Mouse (Mus musculus) embryonic fibroblast, embryonic 13.5 days (primary cell): ENCODE data around the gene Cnn3. TPM values are rescaled to one million over a fixed set of nuclear protein-coding genes. Genes with fewer than 3 reads are reported as not detected.

ENCODE experiments used
- H3K27ac ChIP-seq: 2 replicates; pipeline ENCODE4 v1.5.1; 2012; ENCODE audit warnings: low read length, control low read depth, inconsistent platforms; ENCODE audit not compliant: insufficient read depth
- H3K4me1 ChIP-seq: 2 replicates; pipeline ENCODE4 v1.6.1; 2011; ENCODE audit warnings: low read length; ENCODE audit not compliant: control insufficient read depth, insufficient read depth
- H3K4me3 ChIP-seq: 2 replicates; pipeline ENCODE4 v1.5.1; 2011; ENCODE audit warnings: mild to moderate bottlenecking, control low read depth, low read length; ENCODE audit not compliant: insufficient read depth
- CTCF ChIP-seq: IDR thresholded peaks from 2 replicates; pipeline ENCODE4 v1.5.1; 2011; ENCODE audit warnings: mild to moderate bottlenecking, control low read depth, low read length, moderate library complexity, borderline replicate concordance; ENCODE audit not compliant: insufficient read depth
- POLR2A ChIP-seq: IDR thresholded peaks from 2 replicates; pipeline ENCODE4 v1.6.1; 2011; ENCODE audit warnings: low read depth, mild to moderate bottlenecking, control low read depth, low read length, moderate library complexity
- polyA plus RNA-seq: library from polyadenylated mRNA; stranded (reverse); fragments of >200 nt; gene quantifications from 2 replicates; pipeline ENCODE4 v1.2.4, GENCODE M21; 2011; ENCODE audit warnings: low read depth; ENCODE audit not compliant: missing spikeins, insufficient read length

The Cnn3 gene
- polyA plus RNA-seq, 1 experiment = 720 TPM

DNA sequence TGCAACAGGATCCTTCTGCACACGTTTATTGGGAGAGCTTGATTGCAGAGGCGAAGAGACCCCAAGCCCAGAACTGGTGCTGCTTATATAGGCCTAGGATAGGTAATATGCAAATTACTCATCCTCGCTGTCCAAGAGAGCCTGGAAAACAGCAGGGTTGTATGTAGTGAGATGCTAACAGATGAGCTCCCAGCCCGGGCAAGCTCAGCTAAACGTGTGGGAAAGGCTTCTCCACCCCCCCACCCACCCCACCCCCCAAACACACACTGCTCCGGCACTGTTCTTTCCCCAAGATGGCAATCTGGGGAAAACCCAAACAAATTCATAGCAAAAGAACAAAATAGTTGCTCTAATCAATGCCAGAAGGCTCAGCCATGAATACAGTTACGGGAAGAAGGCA lies 29.7 kb upstream of the Cnn3 start:
- H3K4me3 ChIP-seq = no peak overlapping the region
- peaks cover 3% of the 10 kb centered on the region; the same call in 1 of the 2 replicates for H3K4me1 ChIP-seq
- no peak for TF ChIP-seq POLR2A
- no peak for TF ChIP-seq CTCF
- no peak overlapping the region; the same call in 1 of the 2 replicates for H3K27ac ChIP-seq

DNA sequence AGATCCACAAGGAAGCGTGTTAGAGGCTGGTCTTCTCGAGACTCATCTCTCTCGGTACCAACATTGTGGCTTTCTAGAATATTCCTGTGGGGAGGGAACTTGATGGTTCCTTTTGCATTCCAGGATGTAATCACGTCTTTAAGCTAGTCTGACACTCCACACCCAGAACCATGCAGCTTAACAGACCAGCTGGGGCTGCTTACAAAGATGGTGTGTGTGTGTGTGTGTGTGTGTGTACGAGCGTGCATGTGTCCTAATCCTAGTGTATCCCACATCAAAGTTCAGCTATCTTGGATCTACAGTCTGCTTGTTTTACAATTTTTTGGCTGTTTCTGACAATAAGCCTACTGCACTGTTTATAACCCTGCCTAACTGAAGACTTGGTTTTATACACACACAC lies 29.3 kb upstream of the Cnn3 start:
- TF ChIP-seq CTCF = no peak
- TF ChIP-seq POLR2A = no peak
- H3K4me3 ChIP-seq = no peak overlapping the region
- peaks cover 3% of the 10 kb centered on the region; the same call in 1 of the 2 replicates for H3K4me1 ChIP-seq
- no peak overlapping the region; the same call in 1 of the 2 replicates for H3K27ac ChIP-seq

DNA sequence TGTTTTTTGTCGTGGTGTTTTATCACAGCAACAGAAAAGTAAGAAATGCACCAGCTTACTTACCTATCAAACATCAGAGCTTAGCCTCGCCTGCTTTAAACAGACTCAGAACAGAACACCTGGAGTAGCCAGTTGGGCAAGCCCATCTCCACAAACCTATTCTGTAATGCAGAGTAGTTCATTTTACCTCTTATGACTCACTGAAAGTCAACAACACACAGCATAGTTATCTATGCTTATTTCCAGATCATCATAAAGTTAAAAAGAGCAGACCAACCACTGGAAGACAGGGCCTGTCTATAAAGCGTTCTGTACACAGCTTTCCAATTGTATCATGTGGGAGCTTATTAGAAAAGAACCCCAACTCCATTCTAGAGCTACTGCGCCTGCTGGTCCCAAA lies 24.9 kb upstream of the Cnn3 start:
- no peak for TF ChIP-seq POLR2A
- Histone ChIP-seq H3K27ac (no peak overlapping the region), H3K4me1 (peaks cover 3% of the 10 kb centered on the region; the same call in 1 of the 2 replicates), H3K4me3 (no peak overlapping the region)

DNA sequence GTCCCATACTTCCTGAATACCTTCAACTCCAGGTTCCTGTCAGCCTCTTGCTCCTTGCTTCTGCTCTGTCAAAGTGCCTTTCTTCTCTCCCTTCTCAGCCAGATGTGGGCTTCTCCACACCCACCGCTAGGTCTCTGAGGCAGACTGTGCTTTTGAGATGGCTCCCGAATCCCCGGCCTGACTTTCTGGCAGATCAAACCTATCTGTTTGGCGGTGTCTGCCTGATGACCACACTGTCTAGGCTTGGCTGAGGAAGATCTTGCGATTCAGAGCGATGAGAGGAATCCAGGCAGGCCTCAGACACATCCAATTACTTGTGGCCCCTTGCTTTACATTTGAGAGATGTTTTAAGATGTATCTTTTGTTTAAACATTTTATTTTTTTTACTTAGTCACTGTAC lies 24.2 kb upstream of the Cnn3 start:
- Histone ChIP-seq H3K4me3 (no peak overlapping the region), H3K27ac (no peak overlapping the region), H3K4me1 (peaks cover 3% of the 10 kb centered on the region; the same call in 1 of the 2 replicates)
- no peak for TF ChIP-seq POLR2A

DNA sequence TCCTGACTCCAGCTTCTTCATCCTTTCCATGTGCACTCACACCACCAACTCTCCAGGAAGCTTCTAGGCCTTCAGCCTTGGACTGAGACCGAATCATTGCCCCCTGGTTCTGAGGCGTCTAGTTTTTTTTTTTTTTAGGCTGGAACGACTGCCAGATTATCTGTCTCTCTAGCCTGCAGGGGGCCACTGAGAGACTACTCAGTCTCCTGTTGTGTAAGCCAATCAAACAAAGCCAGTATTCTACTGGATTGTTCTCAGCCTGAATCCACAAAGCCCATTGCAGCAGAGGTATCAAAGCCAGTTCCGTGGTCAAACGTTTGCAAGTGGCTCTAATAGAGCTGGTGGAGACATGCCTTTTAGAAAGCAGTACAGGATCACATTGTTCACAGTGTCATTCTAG lies 22.8 kb upstream of the Cnn3 start:
- H3K27ac ChIP-seq = no peak overlapping the region
- H3K4me3 ChIP-seq = no peak overlapping the region
- TF ChIP-seq POLR2A (no peak), CTCF (no peak)
- peaks cover 3% of the 10 kb centered on the region; the same call in 1 of the 2 replicates for H3K4me1 ChIP-seq

DNA sequence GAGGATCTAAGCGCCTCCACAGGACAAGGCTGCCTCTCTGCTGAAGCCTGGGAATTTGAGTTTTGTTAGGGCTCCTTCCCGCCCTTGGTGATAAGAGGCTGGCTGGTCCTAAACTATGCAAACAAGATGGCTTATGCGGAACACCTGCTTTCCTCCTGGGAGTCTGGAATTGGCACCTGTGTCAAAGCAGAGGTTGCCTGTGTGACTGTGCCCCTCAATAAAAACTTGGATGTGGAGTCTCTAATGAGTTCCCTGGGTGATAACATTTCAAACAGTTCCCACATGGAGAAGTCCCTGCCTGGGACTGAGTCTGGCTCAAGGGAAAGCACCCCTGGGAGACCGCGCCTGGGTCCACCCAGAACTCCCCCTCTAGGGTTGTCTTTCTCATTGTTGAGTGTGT lies 21.2 kb upstream of the Cnn3 start:
- TF ChIP-seq CTCF (no peak), POLR2A (no peak)
- Histone ChIP-seq H3K4me3 (no peak overlapping the region), H3K4me1 (peaks cover 3% of the 10 kb centered on the region; the same call in 1 of the 2 replicates), H3K27ac (no peak overlapping the region)

DNA sequence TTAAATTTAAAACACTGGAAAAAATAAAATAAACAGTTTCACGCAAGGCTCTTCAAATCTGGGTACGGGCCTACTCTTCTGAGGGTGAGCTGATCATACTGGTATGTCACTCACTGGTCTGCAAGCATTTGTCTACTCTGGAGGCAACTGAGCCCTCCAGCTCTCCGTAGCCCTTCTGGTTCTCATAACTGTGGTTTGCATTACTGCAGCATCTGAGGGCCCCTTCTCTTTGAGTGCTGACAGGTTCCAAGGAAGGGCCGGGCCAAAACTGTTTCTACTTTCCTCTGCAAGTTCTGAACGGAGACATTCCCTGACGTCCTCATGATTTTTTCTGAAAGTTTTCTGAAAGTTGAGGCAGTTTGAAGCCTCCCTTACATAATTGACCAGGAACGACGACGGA lies 18.9 kb upstream of the Cnn3 start:
- H3K4me3 ChIP-seq = no peak overlapping the region
- no peaks in the 10 kb centered on the region for H3K4me1 ChIP-seq
- no peak for TF ChIP-seq CTCF
- TF ChIP-seq POLR2A = no peak
- H3K27ac ChIP-seq = no peak overlapping the region

DNA sequence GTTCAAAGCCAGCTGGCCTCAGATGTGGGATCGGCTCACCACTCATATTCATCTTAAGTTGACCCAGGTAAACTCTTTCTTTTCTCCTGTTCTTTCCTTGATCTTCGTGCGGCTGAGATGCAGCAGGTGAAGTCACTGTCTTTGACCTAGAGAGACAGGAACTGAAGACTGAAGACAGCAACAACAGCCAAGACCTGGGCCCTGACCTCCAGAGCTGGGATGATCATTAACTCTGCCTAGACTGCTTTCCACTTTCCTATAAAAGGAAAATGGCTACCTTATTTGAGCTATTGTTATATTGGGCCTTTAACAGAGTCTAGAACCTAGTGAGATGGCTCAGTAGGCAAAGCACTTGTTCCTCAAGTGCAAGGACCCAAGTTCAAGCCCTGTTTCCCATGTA lies 17.9 kb upstream of the Cnn3 start:
- no peak for TF ChIP-seq POLR2A
- no peak for TF ChIP-seq CTCF
- Histone ChIP-seq H3K4me3 (no peak overlapping the region), H3K27ac (no peak overlapping the region), H3K4me1 (no peaks in the 10 kb centered on the region)

DNA sequence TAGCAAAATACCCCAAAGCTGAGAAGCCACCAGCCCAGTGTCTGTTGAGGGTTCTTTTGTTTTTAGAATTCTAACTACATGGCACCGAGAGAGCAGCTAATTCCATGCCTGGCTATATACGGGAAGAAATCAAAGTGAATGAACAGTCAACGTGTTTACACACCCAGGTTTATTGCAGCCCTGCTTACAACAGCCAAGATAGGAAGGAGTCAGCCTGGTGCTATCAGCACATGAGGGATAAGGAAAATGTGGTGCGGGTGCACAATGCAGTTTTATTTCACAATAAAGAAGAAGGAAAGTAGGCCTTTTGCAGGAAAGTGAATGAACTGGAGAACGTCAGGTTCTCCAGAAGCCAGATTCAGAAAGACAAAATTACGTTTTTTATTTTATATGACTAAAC lies 14.8 kb upstream of the Cnn3 start:
- H3K4me3 ChIP-seq = no peak overlapping the region
- no peaks in the 10 kb centered on the region for H3K4me1 ChIP-seq
- no peak overlapping the region for H3K27ac ChIP-seq
- TF ChIP-seq CTCF (no peak), POLR2A (no peak)

DNA sequence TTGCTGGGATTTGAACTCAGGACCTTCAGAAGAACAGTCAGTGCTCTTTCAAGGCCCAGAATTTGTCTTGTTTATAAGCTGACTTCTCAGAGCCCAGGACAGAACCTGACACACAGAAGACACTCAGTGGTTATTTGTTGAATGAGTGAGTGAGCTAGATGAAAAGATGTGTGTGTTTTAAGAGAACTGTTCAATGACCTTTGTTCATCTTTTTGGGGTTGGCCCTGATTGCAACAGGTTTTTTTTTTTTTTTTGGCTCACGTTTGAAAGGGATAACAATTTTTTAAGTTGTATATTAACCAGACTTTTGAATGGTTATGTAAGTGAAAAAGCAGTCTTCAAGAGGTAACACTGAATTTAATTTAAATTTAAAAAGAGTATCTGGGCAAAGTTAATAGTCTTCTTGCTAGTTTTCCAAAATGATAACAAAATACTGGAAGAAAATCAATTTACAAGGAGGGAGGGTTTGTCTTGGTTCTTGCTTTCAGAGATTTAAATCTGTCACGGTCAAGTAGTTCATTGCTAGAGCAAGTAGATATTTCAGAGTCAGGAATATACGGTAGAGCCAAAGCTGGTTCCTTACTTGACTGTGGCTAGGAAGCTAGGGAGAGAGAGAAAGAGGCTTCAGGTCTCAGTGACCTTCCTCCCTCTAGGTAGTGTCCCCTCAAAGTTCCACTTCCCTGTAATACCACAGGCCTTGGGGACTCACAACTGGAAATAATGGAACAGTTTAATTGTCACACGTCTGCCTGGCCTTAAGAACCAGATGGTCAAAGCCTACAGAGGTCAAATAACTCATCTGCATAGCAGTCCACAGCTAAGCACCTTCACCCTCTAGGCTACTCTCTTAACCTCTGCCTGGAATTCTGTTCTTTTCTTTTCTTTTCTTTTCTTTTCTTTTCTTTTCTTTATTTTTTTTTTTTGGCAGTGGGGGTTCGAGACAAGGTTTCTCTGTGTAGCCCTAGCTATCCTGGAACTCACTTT lies 9.8 kb upstream of the Cnn3 start:
- TF ChIP-seq CTCF (no peak), POLR2A (no peak)
- H3K27ac ChIP-seq = no peak overlapping the region
- no peak overlapping the region for H3K4me3 ChIP-seq
- no peaks in the 10 kb centered on the region for H3K4me1 ChIP-seq
